Mouse (Mus musculus) 3134 (cell line): ENCODE data around the gene Atp1b2.

ENCODE experiments used
- DNase-seq: peaks from one replicate; pipeline ENCODE4 v3.0.0-alpha.2; 2011; ENCODE audit warnings: low spot score; ENCODE audit not compliant: insufficient read length; ENCODE audit errors: extremely low read depth

Gene Atp1b2

GRCm38 (mm10) chr11:69551310-69551709 is 54.4 kb downstream of the Atp1b2 start:
- DNase-seq = no peak
